Mouse (Mus musculus) myocyte (in vitro differentiated cells): ENCODE measurements around the gene Guca2a. TPM values are rescaled to one million over a fixed set of nuclear protein-coding genes. Genes with fewer than 3 reads are reported as not detected.

Experiments used
- H3K27me3 ChIP-seq: one replicate; pipeline ENCODE4 v1.6.1; 2011; ENCODE audit not compliant: control insufficient read depth, insufficient read depth, insufficient read length
- H3K36me3 ChIP-seq: one replicate; pipeline ENCODE4 v1.6.1; 2011; ENCODE audit not compliant: control insufficient read depth, insufficient read depth
- H3K4me2 ChIP-seq: one replicate; pipeline ENCODE4 v1.6.1; 2011; ENCODE audit warnings: low read depth, control low read depth
- H3K4me3 ChIP-seq: one replicate; pipeline ENCODE4 v1.5.1; 2011; ENCODE audit warnings: mild to moderate bottlenecking, control low read depth, moderate library complexity
- H3K79me2 ChIP-seq: one replicate; pipeline ENCODE4 v1.6.1; 2011; ENCODE audit not compliant: control insufficient read depth, insufficient read depth
- H3ac ChIP-seq: one replicate; pipeline ENCODE4 v1.6.1; 2011; ENCODE audit not compliant: control insufficient read depth, insufficient read length
- CEBPB ChIP-seq: IDR thresholded peaks from 2 replicates; pipeline ENCODE4 v1.6.1; 2011; ENCODE audit warnings: mild to moderate bottlenecking, moderate library complexity; ENCODE audit not compliant: poor library complexity, insufficient read depth, severe bottlenecking
- E2F4 ChIP-seq: IDR thresholded peaks from one replicate; pipeline ENCODE4 v1.6.1; 2011; ENCODE audit warnings: mild to moderate bottlenecking, control low read depth, moderate library complexity; ENCODE audit not compliant: insufficient read depth
- MAX ChIP-seq: IDR thresholded peaks from one replicate; pipeline ENCODE4 v1.6.1; 2011; ENCODE audit warnings: low read depth, mild to moderate bottlenecking, control low read depth
- MYOD1 ChIP-seq, 3 experiments: IDR thresholded peaks; one replicate each; pipeline ENCODE4 v1.6.1; 2011; ENCODE audit warnings: control low read depth in 2 of 3, low read depth in 2 of 3, mild to moderate bottlenecking in 2 of 3, moderate library complexity in 1 of 3; ENCODE audit not compliant: insufficient read length in 2 of 3, control insufficient read depth in 1 of 3
- MYOG ChIP-seq, 3 experiments: IDR thresholded peaks; one replicate each; pipeline ENCODE4 v1.6.1; 2011; ENCODE audit warnings: control low read depth in 2 of 3, low read depth in 2 of 3, mild to moderate bottlenecking in 2 of 3; ENCODE audit not compliant: insufficient read length in 2 of 3, control insufficient read depth in 1 of 3, insufficient read depth in 1 of 3
- POLR2A ChIP-seq: IDR thresholded peaks from one replicate; pipeline ENCODE4 v1.6.1; 2011; ENCODE audit warnings: low read depth, mild to moderate bottlenecking, control low read depth, moderate library complexity; ENCODE audit not compliant: insufficient read length
- POLR2AphosphoS2 ChIP-seq: IDR thresholded peaks from one replicate; pipeline ENCODE4 v1.6.1; 2011; ENCODE audit warnings: low read depth, control low read depth; ENCODE audit not compliant: insufficient read length
- REST ChIP-seq: IDR thresholded peaks from one replicate; pipeline ENCODE4 v1.6.1; 2011; ENCODE audit warnings: mild to moderate bottlenecking, control low read depth, moderate library complexity; ENCODE audit not compliant: insufficient read depth, insufficient read length
- SRF ChIP-seq: IDR thresholded peaks from one replicate; pipeline ENCODE4 v1.6.1; 2011; ENCODE audit warnings: low read depth; ENCODE audit not compliant: control insufficient read depth, insufficient read length
- TCF12 ChIP-seq: IDR thresholded peaks from one replicate; pipeline ENCODE4 v1.6.1; 2011; ENCODE audit warnings: mild to moderate bottlenecking, control low read depth; ENCODE audit not compliant: poor library complexity, insufficient read depth, severe bottlenecking
- TCF3 ChIP-seq: IDR thresholded peaks from one replicate; pipeline ENCODE4 v1.6.1; 2011; ENCODE audit warnings: low read depth, control low read depth; ENCODE audit not compliant: insufficient read length
- USF1 ChIP-seq: IDR thresholded peaks from one replicate; pipeline ENCODE4 v1.6.1; 2011; ENCODE audit warnings: low read depth, mild to moderate bottlenecking, control low read depth, moderate library complexity
- polyA plus RNA-seq: library from polyadenylated mRNA; unstranded; fragments of >200 nt; fragmentation: generic; extraction: Trizol; gene quantifications from one replicate; pipeline ENCODE4 v1.2.1, GENCODE M21; 2012; ENCODE audit warnings: missing spikeins

Guca2a gene
- polyA plus RNA-seq, result not detected

DNA sequence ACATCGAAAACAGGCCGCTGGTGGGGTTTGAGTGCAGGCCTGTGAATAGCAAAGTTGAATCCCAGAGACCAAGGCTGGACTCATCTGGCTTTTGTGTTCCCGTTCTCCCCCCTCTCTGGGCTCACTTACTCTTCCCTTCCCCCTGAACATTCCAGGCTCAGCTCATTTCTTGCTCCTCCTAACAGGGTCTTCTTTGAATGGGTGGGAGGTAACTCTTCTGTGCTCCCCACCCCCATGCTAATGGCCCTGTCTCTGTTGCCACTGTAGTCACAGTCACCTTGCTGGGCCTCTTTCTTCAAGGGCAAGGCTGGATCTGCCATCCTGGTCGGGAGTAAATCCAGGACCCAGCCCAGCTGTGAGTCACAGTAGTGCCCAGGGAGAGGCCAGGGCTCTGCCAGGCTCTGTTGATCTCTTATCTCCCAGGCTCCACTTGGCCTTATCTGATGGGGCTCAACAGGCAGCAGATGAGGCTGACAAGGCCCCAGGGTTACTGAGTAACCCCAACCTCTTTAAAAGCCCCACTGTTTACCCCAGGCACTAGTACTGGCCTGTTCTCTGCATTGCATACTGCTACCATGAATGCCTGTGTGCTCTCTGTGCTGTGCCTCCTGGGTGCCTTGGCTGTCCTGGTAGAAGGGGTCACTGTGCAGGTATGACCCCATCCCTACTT, at the start of gene Guca2a:
TSS of gene Guca2a (plus strand) at position 529 of the 670 bp plus-strand sequence.
- H3K36me3 ChIP-seq, result no peaks in the 10 kb centered on the region
- H3K4me2 ChIP-seq, result no peak within 1 kb of the TSS
- no peak within 1 kb of the TSS for H3K4me3 ChIP-seq
- no peaks in the 10 kb centered on the region for H3K27me3 ChIP-seq
- TF ChIP-seq POLR2A (no peak), SRF (no peak), MAX (no peak), CEBPB (no peak), TCF12 (no peak), TCF3 (no peak), REST (no peak), E2F4 (no peak), MYOG (IDR thresholded peaks at IDR 0.05; ENCODE audit: control insufficient read depth in 1 of 3, insufficient read depth in 1 of 3, insufficient read length in 2 of 3, low read depth in 2 of 3) (no peak), USF1 (no peak)
- H3ac ChIP-seq, result no peak within 1 kb of the TSS
- no peaks in the 10 kb centered on the region for H3K79me2 ChIP-seq

DNA sequence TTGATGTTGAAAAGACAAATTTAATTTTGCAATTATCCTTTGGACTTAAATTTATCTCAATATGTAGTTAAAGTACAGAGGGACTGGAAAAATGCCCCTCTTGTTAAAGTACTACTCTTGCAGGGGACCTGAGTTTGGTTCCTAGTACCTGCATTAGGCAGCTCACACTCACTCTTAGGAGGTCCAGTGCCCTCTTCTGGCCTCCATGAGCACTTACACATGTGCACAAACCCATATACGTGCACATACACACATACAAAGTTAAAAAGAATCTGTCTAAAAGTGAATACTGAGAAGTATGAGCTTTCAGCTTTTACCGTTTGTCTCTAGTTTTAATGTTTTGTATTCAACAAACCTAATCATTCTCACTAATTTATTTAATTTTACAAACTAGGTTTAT, 49.5 kb upstream of the Guca2a start:
- no peak for TF ChIP-seq TCF3
- TF ChIP-seq CEBPB, result no peak
- TF ChIP-seq MYOD1 (IDR thresholded peaks at IDR 0.05; ENCODE audit: control insufficient read depth in 1 of 3, insufficient read length in 2 of 3, low read depth in 2 of 3), result no peak
- TF ChIP-seq USF1, result no peak
- no peak for TF ChIP-seq SRF
- no peak for TF ChIP-seq E2F4
- no peak for TF ChIP-seq MYOG (IDR thresholded peaks at IDR 0.05; ENCODE audit: control insufficient read depth in 1 of 3, insufficient read depth in 1 of 3, insufficient read length in 2 of 3, low read depth in 2 of 3)
- TF ChIP-seq REST, result no peak
- no peak for TF ChIP-seq MAX
- no peak for TF ChIP-seq TCF12
- TF ChIP-seq POLR2A, result no peak
- TF ChIP-seq POLR2AphosphoS2, result no peak
- Histone ChIP-seq H3K79me2 (peaks cover 76% of the 10 kb centered on the region), H3K4me3 (no peak overlapping the region), H3K27me3 (no peaks in the 10 kb centered on the region), H3K36me3 (peaks cover 28% of the 10 kb centered on the region), H3K4me2 (no peak overlapping the region), H3ac (no peak overlapping the region)

DNA sequence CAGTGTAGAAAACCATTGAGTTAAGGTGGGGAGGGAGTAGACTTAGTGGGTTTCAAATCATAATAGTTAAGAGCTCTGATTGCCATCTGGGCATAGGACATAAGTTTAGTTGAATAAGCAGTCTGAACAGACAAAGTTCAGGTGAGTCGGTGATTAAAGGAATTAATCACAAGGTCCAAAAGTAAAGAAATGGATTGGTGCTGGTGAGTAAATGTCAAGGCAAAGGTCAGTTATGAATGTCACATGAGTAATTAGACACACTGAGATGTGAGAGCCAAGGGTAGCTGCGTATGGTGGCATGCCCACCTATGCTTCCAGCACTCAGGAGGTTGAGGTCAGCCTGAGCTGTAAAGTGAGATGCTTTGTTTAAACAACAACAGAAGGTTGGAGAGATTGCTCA, 48.1 kb upstream of the Guca2a start:
- no peaks in the 10 kb centered on the region for H3K27me3 ChIP-seq
- H3K36me3 ChIP-seq, result peaks cover 28% of the 10 kb centered on the region
- H3ac ChIP-seq, result no peak overlapping the region
- no peak overlapping the region for H3K4me2 ChIP-seq
- H3K79me2 ChIP-seq, result peaks cover 74% of the 10 kb centered on the region
- no peak for TF ChIP-seq SRF
- TF ChIP-seq TCF3, result no peak
- TF ChIP-seq TCF12, result no peak
- TF ChIP-seq MYOG (IDR thresholded peaks at IDR 0.05; ENCODE audit: control insufficient read depth in 1 of 3, insufficient read depth in 1 of 3, insufficient read length in 2 of 3, low read depth in 2 of 3), result no peak
- TF ChIP-seq POLR2AphosphoS2, result no peak
- no peak for TF ChIP-seq REST
- TF ChIP-seq MYOD1 (IDR thresholded peaks at IDR 0.05; ENCODE audit: control insufficient read depth in 1 of 3, insufficient read length in 2 of 3, low read depth in 2 of 3), result no peak
- no peak for TF ChIP-seq CEBPB
- no peak for TF ChIP-seq E2F4
- H3K4me3 ChIP-seq, result no peak overlapping the region

DNA sequence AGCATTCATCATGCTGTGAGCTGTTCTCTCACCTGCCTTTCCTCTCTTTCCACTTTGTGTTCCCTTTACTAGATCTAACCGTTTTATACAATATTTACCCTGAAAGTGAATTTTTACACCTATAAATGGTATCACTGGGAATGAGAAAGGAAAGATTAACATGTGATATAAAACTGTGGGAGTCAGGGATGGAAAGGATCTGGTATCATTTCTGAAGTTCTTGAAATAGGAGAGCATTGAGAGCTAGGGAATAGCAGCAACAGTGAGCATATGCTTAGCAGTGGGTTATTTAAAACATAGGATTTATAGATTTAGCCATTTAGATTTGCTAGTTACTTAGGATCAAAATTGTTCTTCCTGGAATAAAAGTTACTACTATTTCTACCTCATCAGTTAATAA, 47.5 kb upstream of the Guca2a start:
- Histone ChIP-seq H3K36me3 (peaks cover 28% of the 10 kb centered on the region), H3K4me3 (no peak overlapping the region), H3ac (no peak overlapping the region), H3K4me2 (no peak overlapping the region), H3K79me2 (peaks cover 68% of the 10 kb centered on the region), H3K27me3 (no peaks in the 10 kb centered on the region)
- TF ChIP-seq POLR2AphosphoS2 (no peak), SRF (no peak), REST (no peak), POLR2A (no peak), TCF12 (no peak)

DNA sequence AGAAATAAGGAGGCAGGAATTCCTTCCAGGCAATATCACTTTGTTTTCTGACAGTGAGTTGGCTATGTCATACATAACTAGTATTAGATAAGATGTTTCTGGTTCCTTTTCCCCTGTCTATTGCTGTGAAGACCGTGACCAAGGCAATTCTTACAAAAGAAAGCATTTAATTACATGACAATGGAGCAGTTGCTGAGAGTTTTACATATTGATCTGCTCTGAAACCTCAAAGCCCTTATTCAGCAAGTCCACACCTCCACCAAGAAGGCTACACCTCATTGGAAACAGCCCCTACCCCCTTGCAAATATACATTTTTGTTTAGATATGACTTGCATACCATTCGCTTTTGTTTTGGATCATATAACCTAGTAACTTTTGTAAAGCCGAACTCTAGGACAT, 45.0 kb upstream of the Guca2a start:
- H3K27me3 ChIP-seq, result no peaks in the 10 kb centered on the region
- peaks cover 9% of the 10 kb centered on the region for H3K36me3 ChIP-seq
- H3ac ChIP-seq, result no peak overlapping the region
- TF ChIP-seq SRF, result no peak
- no peak for TF ChIP-seq USF1
- TF ChIP-seq POLR2AphosphoS2, result no peak
- no peak for TF ChIP-seq E2F4
- no peak for TF ChIP-seq TCF12
- TF ChIP-seq MYOD1 (IDR thresholded peaks at IDR 0.05; ENCODE audit: control insufficient read depth in 1 of 3, insufficient read length in 2 of 3, low read depth in 2 of 3), result no peak
- no peak for TF ChIP-seq TCF3
- no peak for TF ChIP-seq CEBPB
- no peak for TF ChIP-seq MYOG (IDR thresholded peaks at IDR 0.05; ENCODE audit: control insufficient read depth in 1 of 3, insufficient read depth in 1 of 3, insufficient read length in 2 of 3, low read depth in 2 of 3)
- no peak for TF ChIP-seq MAX
- no peak for TF ChIP-seq POLR2A
- TF ChIP-seq REST, result no peak
- no peak overlapping the region for H3K4me2 ChIP-seq
- H3K79me2 ChIP-seq, result peaks cover 52% of the 10 kb centered on the region
- H3K4me3 ChIP-seq, result no peak overlapping the region
